Mouse (Mus musculus) urinary bladder, postnatal 36 days (tissue): ENCODE data around the gene Sox8.

Experiments used
- DNase-seq, 2 experiments: peaks; one replicate each; pipeline ENCODE4 v3.0.0; 2022; ENCODE audit warnings: low spot score in 2 of 2, mixed read lengths in 1 of 2

Sox8 gene

DNA sequence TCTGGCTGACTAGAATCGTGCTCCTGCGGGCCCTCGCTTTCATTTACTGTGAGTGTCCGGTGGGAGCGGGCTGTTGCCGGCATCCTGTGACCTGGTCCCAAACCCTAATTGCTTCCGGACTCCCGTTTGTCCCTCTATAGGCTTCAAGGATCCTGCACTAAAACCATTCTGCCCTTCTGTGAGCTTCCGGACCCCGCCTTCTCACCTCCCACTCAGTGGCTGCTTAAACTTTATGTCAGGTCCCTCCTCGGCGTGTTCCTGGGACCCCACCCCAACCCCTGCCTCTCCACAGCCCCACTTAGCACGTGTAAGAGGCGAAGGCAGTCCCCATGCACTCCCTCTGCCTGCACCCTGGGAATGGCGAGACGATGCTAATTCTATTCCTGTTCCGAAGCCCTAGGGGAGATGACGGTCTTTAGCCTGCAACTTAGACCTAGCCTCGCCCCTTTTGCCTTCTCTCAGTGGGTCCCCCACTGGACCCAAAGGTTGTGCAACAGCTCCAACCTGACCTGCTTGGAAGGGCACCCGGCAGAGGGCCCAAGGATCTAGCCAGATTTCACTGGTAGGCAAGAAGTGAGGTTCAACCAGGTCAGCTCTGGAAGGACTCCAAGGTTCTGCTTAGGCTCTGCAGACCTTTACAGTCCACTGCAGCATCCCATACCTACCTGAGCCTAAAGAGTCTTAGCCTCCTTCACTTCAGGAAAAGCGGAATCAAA, 9.0 kb upstream of the Sox8 start:
- DNase-seq, result peak in 1 of 2 experiments; percentile 28

DNA sequence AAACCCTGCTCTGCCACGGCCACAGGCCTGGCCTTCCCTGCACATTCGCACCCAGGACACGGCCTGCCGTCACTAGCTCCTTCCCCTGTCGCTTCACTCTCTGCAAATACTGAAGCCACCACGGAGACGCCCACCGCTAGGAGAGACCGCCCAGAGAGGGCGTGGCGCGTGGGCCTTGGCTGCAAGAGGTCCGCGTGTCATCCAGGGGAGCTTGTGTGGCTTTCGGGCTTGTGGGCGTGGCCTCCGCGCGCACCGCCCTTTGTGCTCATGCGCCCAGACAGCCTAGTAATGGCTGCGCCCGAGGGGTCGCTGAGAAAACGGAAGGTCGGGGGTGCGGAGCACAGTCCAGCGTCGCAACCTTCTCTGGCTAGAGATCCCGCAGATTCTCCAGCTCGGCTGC, 8.4 kb upstream of the Sox8 start, which contains the start of gene Lmf1:
Lmf1 (plus strand) TSS at position 166 of the 400 bp plus-strand sequence.
- peak; percentile 91 to 97 for DNase-seq

DNA sequence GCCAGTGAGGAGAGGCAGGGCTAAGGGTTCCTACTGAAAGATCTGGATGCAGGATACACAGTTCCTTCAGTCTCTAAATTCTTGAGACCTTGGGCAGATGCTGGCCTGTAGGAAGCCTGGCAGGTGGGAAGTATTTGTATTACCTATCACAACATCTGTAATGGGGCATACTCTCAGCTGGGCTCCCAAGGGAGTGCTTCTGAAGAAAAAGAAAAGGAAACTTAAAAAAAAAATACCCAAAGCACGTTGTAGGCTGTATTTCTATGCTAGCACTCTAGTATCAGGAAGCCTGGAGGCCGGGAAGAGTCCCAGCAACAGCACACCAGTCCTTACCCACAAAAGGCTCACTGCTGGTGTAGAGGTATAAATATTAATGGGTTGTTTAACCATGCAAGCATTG, 7.2 kb upstream of the Sox8 start:
- DNase-seq, result no peak

DNA sequence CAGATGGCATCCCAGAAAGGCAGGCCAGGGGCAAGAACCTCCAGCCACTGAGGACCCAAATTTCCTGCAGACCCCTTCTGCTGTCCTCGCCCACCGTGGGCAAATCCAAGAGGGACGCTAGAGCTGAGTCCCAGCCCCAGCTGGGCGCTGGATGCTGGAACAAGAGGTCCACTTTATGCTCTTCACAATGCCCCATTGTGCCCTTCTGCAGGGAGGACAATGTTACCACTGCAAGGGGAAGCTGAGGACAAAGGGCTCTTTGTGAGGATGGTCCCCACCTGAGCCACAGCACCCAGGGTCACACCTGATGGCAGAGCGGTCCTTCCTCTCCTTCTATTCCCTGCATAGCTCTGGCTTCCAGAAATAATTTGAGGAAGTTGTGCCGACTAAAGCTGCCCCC, 6.8 kb upstream of the Sox8 start:
- no peak for DNase-seq

DNA sequence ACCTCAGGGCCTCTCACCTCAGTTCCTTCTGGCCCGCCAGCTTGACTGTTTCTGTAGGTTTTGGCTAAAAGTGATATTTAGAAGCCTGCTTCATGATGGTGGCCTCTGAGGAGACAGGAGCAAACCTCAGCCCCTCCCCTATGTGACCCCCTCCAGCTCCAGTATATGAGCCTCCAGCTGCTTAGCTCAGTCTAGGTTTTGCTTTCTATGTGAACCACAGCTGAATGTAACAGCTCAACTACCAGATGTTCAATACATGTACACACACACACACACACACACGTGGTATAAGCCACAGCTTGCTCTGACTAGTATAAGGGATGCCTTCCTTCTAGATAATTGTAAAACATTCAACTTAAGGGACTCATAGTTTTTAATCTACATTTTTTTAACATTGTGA, 5.5 kb upstream of the Sox8 start:
- DNase-seq, result no peak

DNA sequence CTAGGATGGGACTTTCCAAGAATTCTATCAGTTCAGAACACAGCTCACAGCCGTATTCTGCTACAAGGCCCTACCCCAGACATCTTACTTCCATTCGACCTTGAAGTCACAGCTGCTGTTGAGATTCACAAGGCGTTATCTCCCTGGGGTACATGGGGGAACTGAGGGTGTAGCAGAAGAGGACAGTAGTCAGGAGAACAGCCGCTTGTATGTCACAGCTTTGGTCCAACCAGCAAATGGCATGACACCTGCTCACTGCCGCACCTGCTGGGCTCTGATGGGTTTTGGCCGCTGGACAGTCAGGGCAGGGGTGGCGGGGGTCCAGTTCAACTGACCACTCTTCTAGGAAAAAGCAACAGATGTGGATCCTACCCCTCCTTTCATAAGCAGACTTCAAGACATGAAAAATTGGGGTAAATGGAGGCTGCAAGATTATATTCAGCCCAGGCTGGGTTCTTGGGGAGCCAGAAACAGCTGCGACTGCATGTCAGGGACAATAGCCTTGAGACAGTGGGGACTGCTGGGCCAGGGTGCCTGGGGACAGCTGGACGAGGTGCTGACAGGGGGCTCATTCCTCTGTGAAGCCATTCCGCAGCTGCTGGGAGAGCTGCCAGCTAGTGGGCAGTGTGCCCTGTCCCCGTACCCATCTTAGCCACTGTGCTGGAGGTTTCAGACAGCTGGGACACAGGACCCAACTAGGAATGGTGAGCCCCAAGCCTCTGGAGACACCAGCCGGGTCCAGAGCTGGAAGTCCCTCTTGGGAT, 4.9 kb upstream of the Sox8 start:
- no peak for DNase-seq

DNA sequence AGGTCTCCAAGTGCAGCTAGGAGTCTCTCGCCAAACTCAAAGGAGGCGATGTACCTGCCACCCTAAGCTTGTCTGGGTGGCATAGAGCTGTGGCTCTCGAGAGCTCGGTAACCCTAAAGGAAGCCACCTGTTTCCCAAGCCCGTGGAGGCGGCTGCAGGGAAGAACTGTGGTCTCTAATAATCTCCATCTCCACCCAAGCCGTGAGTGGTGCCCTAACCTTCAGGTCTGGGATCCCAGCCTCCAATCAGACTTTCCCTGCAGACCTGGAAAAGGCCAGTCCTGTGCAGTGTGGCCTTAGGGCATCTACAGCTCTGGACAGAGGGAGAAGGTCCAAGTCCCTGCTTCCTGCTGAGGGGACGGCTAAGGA, 951 bp upstream of the Sox8 start:
- DNase-seq, result no peak

DNA sequence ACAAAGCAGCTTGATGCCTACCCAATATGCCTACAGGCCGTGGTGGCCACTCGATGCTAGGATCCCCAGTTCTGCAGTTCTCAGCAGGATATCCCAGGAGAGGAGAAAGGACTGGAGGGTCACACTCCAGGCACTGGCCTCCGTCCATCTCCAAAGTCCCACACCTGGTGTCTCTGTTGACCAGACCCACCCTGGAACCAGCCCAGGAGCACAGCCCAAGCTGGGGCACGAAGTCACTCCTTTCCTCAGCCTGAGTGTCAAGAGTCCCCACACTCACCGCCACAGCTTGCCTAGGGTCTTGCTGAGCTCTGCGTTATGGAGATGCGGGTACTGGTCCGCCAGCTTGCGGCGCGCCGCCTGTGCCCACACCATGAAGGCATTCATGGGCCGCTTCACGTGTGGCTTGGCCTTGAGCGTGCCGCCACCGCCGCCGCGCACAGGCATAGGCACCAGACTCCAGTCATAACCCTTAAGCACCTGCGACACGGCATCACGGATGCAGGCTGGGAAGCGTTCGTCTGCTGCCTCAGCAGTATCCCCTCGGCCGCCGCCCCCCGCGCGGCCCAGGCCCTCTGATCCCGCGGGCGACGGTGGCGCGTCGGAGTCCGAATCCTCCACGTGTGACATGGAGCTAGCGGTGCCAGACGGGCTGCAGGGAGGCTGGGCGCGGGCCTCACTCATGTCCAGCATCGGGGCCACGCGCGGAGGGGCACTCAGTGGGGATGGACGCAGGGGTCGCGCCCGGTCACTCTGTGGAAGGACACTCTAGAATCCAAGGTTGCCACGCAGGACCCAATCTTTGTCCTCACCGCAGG, 446 bp downstream of the Sox8 start:
- no peak for DNase-seq

DNA sequence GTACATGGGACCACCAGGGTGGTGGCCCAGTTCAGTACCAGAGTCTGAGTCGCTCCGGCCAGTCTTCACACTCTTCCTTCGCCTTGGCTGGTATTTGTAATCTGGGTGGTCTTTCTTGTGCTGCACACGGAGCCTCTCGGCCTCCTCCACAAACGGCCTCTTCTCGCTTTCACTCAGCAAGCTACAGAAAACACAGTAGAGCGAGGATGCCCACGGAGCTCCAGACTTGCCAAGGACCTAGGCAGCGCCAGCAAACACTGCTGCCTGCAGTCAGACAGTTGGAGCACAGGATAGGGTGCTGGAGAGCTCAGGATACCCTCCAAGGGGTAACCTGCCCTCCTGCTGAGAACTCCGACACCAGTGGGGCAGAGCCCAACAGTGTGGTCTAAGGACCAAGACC, 1.6 kb downstream of the Sox8 start:
- no peak for DNase-seq

DNA sequence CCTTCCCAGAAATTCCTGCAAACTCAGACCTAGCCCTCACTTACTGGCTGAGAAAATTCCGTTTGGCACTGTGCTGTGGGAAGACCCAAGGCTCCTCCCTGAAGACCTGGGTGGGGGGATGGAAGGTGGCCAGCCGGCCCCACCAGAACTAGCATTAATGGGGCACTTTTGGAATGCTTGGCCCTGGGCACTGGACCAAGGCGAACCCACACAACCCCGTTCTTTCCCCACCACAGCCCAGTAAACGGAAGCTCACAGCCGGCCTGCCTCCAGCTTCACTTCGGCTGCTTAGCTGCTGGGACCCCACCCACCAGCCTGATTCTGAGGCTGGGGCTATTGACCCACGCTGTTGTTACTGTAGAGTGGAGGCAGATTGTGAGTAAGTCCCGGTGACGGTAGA, 2.3 kb downstream of the Sox8 start:
- DNase-seq, result no peak

DNA sequence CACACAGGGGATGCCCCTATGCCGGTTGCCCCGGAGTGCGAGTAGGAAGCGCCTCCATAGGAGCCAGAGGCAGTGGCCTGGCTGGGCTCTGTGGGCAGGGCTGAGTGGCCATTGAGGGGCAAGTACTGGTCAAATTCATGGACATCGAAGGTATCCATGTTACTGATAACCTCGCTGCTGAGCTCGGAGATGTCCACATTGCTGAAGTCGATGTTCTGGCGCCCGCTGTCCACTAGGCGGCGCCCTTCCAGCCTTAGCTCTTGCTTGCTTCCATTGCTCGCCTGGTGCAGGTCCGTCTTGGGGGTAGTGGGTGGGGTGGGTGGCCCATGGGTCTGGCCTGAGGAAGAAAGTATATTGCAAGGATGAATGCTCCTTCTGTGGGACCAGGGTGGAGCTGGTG, 2.7 kb downstream of the Sox8 start:
- peak; percentile 33 to 42 for DNase-seq

DNA sequence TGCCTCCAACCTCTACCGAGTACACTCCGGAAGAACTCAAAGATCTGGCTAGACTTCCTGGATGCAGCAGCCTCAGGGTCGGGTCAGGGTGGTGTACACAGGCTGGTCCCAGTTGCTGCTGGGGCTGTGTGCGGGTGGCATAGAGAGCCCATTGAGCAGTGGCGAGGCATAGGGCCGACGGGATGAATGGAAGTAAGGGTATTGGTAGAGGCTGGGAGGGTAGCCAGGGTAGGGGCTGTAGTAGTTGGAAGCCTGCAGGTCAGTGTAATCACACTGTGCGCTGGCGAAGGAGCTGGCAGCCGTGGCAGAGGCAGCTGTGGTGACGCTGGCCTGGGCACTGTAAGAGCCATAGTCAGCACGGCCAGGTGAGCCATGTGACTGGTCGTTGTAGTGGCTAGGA, 3.2 kb downstream of the Sox8 start:
- no peak for DNase-seq

DNA sequence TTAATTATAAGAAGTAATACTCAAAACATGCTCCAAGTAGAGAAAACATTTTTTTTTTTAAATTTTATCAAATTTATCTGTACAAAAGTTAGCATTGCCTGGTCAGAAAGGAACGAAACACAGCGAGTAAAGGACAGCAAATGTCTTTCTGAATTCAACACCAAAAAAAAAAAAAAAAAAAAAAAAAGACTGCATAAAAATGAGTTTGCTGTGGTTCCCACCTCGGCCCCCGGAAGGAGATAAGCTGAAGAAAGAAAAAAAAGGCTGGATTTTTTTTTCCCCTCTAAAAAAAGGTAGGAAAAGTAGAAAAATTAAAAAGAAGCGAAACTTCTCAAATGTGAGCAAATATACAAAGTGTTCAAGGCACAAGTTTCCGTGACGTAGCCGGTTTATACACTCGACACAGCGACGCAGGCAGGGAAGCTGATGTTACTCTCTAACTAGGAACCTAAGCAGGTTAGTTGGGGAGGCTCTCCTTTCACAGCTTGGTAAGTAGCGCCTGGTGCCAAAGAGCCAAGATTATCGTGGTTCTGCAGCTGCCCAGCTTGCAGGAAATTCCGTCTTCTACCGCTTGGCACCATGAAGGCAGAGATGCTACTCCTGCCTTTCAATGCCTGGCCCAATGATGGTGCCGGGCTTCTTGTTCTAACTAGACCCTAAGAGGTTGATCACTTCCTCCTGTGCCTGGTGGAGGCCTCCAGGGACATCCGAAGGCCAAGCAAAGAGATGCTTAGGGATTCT, 4.5 kb downstream of the Sox8 start:
- no peak for DNase-seq

DNA sequence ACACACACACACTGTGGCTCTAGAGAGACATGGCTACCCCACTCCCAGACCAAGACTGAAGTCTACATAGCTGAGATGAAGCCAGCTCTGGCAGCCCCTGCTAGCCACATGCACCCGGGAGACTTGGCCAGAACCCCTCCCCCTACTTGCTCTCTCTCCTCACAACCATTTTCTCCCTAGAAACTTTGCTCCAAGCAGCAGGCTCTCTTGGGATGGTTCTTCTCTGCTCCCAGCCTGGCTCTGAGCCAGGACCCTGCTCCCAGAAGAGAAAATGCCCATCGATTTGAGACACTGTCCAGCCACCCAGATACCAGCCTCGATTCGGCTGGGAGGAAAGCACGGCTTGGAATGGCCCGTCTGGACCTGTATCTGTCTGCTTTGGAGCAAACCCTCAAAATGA, 5.2 kb downstream of the Sox8 start:
- DNase-seq, result no peak

DNA sequence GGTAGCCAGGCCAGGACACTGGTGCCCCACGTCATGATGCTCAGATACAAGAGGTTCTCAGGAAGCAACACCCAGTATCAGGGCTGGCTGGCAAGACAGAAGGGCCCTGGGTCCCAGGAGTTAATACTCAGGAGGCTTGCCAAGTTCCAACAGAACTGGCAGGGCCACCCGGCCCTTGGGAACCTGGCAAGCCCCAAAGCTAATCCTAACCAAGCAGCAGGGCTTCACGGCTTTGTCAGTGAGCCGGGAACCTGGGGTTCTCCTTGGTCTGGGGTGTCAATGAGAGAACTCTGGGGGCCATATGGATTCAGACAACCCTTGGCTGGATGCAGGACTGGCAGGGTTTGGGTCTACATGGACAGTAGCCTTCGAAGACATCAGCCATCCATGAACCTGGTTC, 6.0 kb downstream of the Sox8 start:
- no peak for DNase-seq

DNA sequence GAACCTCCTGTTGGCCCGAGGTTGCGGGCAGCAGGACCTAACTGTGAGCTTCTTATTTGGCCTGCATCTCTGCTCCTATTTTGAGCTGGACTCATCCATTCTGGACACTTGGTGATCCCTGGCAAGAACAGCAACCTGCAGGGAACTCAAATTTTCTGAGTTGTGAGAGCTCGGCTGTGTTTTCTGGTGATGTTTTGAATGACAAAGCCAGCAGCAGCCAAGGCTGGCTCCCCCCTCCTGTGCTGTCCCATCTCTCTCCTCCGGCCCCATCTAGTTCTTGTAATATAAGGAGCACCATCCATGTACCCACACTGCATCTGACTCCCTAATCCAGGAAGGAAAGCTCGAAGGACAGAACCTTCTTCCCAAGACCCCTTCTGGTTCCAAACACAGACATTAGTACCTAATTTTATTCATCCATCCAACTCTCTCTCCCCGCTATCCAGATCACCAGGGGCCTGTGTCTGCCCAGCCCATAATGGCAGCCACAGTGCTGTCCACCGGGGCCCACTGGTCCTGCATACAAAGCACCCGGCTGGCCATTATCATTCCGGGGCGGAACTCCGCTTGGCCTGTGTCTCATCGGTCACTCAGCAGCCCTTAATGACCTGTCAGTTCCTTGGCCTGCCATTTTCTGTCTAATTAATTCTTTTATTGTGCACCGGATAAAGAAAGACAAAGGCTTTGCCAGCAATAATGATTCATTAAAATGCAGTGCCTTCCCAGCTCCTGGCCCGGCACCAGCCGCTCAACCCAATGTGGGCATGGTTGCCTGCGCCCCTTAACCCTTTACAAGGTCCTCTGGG, 9.1 kb downstream of the Sox8 start:
- DNase-seq, result no peak

DNA sequence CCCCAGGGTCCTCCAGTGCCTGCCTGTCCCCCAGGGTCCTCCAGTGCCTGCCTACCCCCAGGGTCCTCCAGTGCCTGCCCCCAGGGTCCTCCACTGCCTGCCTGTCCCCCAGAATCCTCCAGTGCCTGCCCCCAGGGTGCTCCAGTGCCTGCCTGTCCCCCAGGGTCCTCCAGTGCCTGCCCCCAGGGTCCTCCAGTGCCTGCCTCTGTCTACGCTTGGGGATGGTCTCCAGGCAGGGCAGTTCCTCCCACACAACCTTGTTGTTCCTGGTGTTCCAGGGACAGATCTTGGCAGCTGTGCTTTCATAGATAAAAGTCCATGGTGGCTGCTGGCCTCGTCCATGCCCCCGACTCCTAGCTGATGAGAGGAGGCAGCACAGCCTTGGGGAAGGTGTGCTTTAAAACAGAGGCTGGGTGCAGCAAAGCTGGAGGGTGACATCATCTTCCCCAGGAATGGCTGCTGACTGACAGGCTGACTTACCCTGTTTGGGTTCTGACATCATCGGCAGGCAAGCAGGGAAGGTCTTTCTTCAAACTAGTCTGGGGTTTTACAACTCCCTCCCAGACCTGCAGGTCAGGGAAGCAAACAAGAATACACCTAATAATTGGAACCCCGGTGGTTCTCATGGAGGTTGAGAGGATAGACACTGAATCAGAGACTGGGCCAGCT, 9.8 kb downstream of the Sox8 start:
- DNase-seq, result no peak

DNA sequence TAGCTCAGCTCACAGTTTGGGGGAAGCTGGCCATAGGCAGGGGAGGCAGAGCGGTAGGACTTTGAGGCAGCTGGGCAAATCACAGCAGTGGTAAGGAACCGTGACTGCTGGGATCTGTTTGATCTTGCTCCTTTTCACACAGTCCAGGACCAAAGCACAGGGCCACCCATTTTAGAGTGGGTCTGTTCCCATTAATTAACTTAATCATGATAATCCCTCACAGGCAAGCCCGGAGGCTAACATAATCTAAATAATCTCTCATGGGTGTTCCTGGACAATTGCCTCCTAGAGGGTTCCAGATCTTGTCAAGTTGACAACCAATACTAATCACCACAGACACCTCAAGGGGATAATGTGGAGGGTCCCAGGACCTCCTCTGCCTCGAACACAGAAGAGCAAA, 10.9 kb downstream of the Sox8 start:
- DNase-seq, result no peak

DNA sequence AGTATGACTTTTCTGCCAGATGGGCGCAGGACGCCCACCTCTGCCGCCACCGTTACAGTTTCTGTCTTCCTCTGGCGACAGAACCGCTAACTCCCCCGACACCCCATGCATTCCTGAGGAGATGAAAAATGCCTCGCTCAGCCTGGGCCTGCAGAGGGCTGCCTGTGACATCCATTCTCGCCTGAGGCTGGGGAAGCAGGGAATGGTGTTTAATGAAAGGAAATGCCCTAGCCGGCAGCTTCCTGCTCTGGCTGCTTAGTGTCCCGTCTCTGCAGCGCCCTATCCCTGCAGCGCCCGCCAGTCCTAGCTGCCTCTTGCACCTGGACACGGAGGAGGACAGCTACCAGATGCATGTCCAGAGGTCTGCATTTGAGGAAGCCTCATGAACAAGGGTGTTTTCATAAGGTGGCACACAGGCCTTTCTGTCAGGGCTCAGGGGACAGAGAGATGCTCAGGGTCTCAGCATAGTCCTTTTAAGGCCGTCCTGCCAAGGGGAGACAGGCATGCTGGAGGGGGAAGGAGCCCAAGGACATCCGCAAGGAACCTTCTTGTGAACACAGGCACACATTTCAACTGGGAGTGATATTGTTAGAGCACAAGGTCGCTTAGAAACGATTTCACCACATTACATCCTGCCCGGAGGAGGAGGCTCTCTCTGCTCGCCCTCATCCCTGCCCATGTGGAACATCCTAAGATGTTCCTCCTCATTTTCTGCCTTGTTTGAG, 13.7 kb downstream of the Sox8 start:
- no peak for DNase-seq
